Mouse (Mus musculus) heart, embryonic 15.5 days (tissue): ENCODE data around the gene Cfd. TPM values are rescaled to one million over a fixed set of nuclear protein-coding genes. Genes with fewer than 3 reads are reported as not detected.

Source experiments
- ATAC-seq: fragments of 200-750 bp; cut with Nextera tagmentation; replicated peaks from 2 replicates; pipeline ENCODE4 v1.8.0; 2017; ENCODE audit warnings: low read depth, moderate TSS enrichment; ENCODE audit not compliant: insufficient number of reproducible peaks, insufficient read depth, low FRiP score
- H3K27ac ChIP-seq: fragments of 300-500 bp; sonication (generic); 2 replicates; pipeline ENCODE4 v1.5.1; 2015; ENCODE audit warnings: mild to moderate bottlenecking, inconsistent platforms
- H3K27me3 ChIP-seq: fragments of 300-500 bp; sonication (generic); 2 replicates; pipeline ENCODE4 v1.6.1; 2015; ENCODE audit warnings: inconsistent platforms
- H3K36me3 ChIP-seq: fragments of 300-500 bp; sonication (generic); 2 replicates; pipeline ENCODE4 v1.6.1; 2015; ENCODE audit warnings: mild to moderate bottlenecking, inconsistent platforms
- H3K4me1 ChIP-seq: fragments of 300-500 bp; sonication (generic); replicated peaks from 2 replicates; pipeline ENCODE4 v1.6.1; 2015; ENCODE audit warnings: inconsistent platforms
- H3K4me2 ChIP-seq: fragments of 300-500 bp; sonication (generic); 2 replicates; pipeline ENCODE4 v1.6.1; 2015; ENCODE audit warnings: inconsistent platforms, mild to moderate bottlenecking, moderate library complexity
- H3K4me3 ChIP-seq: fragments of 300-500 bp; sonication (generic); 2 replicates; pipeline ENCODE4 v1.5.1; 2015; ENCODE audit warnings: mild to moderate bottlenecking, inconsistent platforms
- H3K9ac ChIP-seq: fragments of 300-500 bp; sonication (generic); 2 replicates; pipeline ENCODE4 v1.6.1; 2015; ENCODE audit warnings: mild to moderate bottlenecking, inconsistent platforms
- H3K9me3 ChIP-seq: fragments of 300-500 bp; sonication (generic); replicated peaks from 2 replicates; pipeline ENCODE4 v1.6.1; 2016; ENCODE audit warnings: inconsistent platforms
- WGBS: fragments of 180-500 bp; shearing (Covaris S2); methylation state at CpG from one replicate; pipeline ENCODE4 v1.1.7; 2015; ENCODE audit warnings: mixed read lengths; 5-methylcytosine and 5-hydroxymethylcytosine counted together
- microRNA-seq: library from miRNA; unstranded; fragments of <30 nt; microRNA quantifications from one replicate; pipeline ENCODE4, GENCODE M21; 2016
- polyA plus RNA-seq: library from polyadenylated mRNA; unstranded; fragments of >200 nt; fragmentation: Nextera tagmentation; extraction: Ambion mirVana; gene quantifications from 2 replicates; pipeline ENCODE4 v1.2.1, GENCODE M21; 2015

Gene Cfd
- polyA plus RNA-seq, 1 experiment from 2014 or later, result not detected

- H3K27ac ChIP-seq, result peak overlapping the region; percentile 73
- H3K4me2 ChIP-seq, result peak overlapping the region; percentile 59
- WGBS, result 25% methylated on average over 27 of the region's 27 CpGs
- peaks cover 81% of the 10 kb centered on the region for H3K4me1 ChIP-seq
- no peaks in the 10 kb centered on the region for H3K27me3 ChIP-seq
- H3K9me3 ChIP-seq, result no peaks in the 10 kb centered on the region
- no peaks in the 10 kb centered on the region; the same call in 1 of the 2 replicates for H3K36me3 ChIP-seq
- H3K9ac ChIP-seq, result no peak overlapping the region
- peak; percentile 72 for ATAC-seq
- H3K4me3 ChIP-seq, result peak overlapping the region; percentile 30
These were observed 46.3 kb downstream of the Cfd start for GRCm38 (mm10) chr10:79936911-79937441.

GRCm38 (mm10) chr10:79937775-79938526 is 47.3 kb downstream of the Cfd start:
- no peaks in the 10 kb centered on the region for H3K27me3 ChIP-seq
- H3K4me3 ChIP-seq, result no peak overlapping the region
- ATAC-seq, result no peak
- peaks cover 71% of the 10 kb centered on the region for H3K4me1 ChIP-seq
- no peaks in the 10 kb centered on the region; the same call in 1 of the 2 replicates for H3K36me3 ChIP-seq
- H3K9ac ChIP-seq, result no peak overlapping the region
- 87% methylated on average over 11 of the region's 11 CpGs for WGBS
- no peaks in the 10 kb centered on the region for H3K9me3 ChIP-seq
- no peak overlapping the region for H3K27ac ChIP-seq
- H3K4me2 ChIP-seq, result peak overlapping the region; percentile 59; the same call in 1 of the 2 replicates

GRCm38 (mm10) chr10:79940749-79941148 is 50.1 kb downstream of the Cfd start:
- Histone ChIP-seq H3K4me1 (peaks cover 53% of the 10 kb centered on the region), H3K27me3 (no peaks in the 10 kb centered on the region), H3K9me3 (no peaks in the 10 kb centered on the region), H3K4me3 (no peak overlapping the region), H3K9ac (no peak overlapping the region), H3K27ac (peak overlapping the region; percentile 21; the same call in 1 of the 2 replicates), H3K36me3 (no peaks in the 10 kb centered on the region; the same call in 1 of the 2 replicates), H3K4me2 (no peak overlapping the region)
- whole genome bisulfite sequencing, result 42% methylated on average over 7 of the region's 7 CpGs
- no peak for ATAC-seq

Small RNA genes lying within 50 kb of the gene (microRNA-seq; reads per million reads assigned to microRNA genes)
- 1.1 reads per million for gene Mir6910

Other genes starting within 250 kb of the Cfd start
- gene Odf3l2, start 245.1 kb upstream of the Cfd start, polyA plus RNA-seq, result not detected in 2 replicates
- gene Madcam1, start 226.3 kb upstream of the Cfd start, polyA plus RNA-seq, result 1.4 and 1.9 TPM in 2 replicates
- 39.5 and 46.8 TPM in 2 replicates for gene Tpgs1, start 221.5 kb upstream of the Cfd start, polyA plus RNA-seq
- gene Cdc34, start 208.7 kb upstream of the Cfd start, polyA plus RNA-seq, result 86.7 and 98.4 TPM in 2 replicates
- 1.1 TPM in 2 replicates for gene Gzmm, start 201.8 kb upstream of the Cfd start, polyA plus RNA-seq
- gene Bsg, start 186.4 kb upstream of the Cfd start, polyA plus RNA-seq, result 998 and 1,017 TPM in 2 replicates
- 0.08 and 0.09 TPM in 2 replicates for gene Hcn2, start 174.2 kb upstream of the Cfd start, polyA plus RNA-seq
- gene Polrmt, start 144.3 kb upstream of the Cfd start, polyA plus RNA-seq, result 30.0 and 36.5 TPM in 2 replicates
- gene Fgf22, start 135.8 kb upstream of the Cfd start, polyA plus RNA-seq, result 0.06 and 0.16 TPM in 2 replicates
- gene Rnf126, start 123.9 kb upstream of the Cfd start, polyA plus RNA-seq, result 54.0 and 65.5 TPM in 2 replicates
- gene Fstl3, start 113.6 kb upstream of the Cfd start, polyA plus RNA-seq, result 29.0 and 30.9 TPM in 2 replicates
- 0.49 and 5.1 TPM in 2 replicates for gene Prss57, start 99.9 kb upstream of the Cfd start, polyA plus RNA-seq
- 57.8 and 73.1 TPM in 2 replicates for gene Palm, start 97.3 kb upstream of the Cfd start, polyA plus RNA-seq
- 0.81 and 1.3 TPM in 2 replicates for gene Misp, start 69.9 kb upstream of the Cfd start, polyA plus RNA-seq
- 89.6 and 162 TPM in 2 replicates for gene Ptbp1, start 36.4 kb upstream of the Cfd start, polyA plus RNA-seq
- 1.1 and 3.0 TPM in 2 replicates for gene Prtn3, start 16.4 kb upstream of the Cfd start, polyA plus RNA-seq
- gene Plppr3, start 16.2 kb upstream of the Cfd start, polyA plus RNA-seq, result 8.6 and 15.3 TPM in 2 replicates
- gene Elane, start 4.6 kb upstream of the Cfd start, polyA plus RNA-seq, result 0.25 and 2.0 TPM in 2 replicates
- gene Med16, start 18.1 kb downstream of the Cfd start, polyA plus RNA-seq, result 34.8 and 45.7 TPM in 2 replicates
- gene Gm26602, start 20.0 kb downstream of the Cfd start, polyA plus RNA-seq, result 15.7 TPM in 1 of 2 replicates, not detected in the other
- 0.34 and 0.51 TPM in 2 replicates for gene Kiss1r, start 26.1 kb downstream of the Cfd start, polyA plus RNA-seq
- 95.2 and 118 TPM in 2 replicates for gene R3hdm4, start 30.4 kb downstream of the Cfd start, polyA plus RNA-seq
- 2.1 and 3.7 TPM in 2 replicates for gene Arid3a, start 36.2 kb downstream of the Cfd start, polyA plus RNA-seq
- gene Wdr18, start 69.3 kb downstream of the Cfd start, polyA plus RNA-seq, result 56.7 and 66.6 TPM in 2 replicates
- gene Grin3b, start 79.9 kb downstream of the Cfd start, polyA plus RNA-seq, result 0.24 and 0.28 TPM in 2 replicates
- 16.2 and 19.6 TPM in 2 replicates for gene Tmem259, start 93.5 kb downstream of the Cfd start, polyA plus RNA-seq
- 208 and 243 TPM in 2 replicates for gene Cnn2, start 97.7 kb downstream of the Cfd start, polyA plus RNA-seq
- gene Abca7, start 105.6 kb downstream of the Cfd start, polyA plus RNA-seq, result 2.1 and 3.9 TPM in 2 replicates
- 4.7 and 14.4 TPM in 2 replicates for gene Arhgap45, start 125.8 kb downstream of the Cfd start, polyA plus RNA-seq
- 115 and 136 TPM in 2 replicates for gene Polr2e, start 148.9 kb downstream of the Cfd start, polyA plus RNA-seq
- gene Gpx4, start 156.3 kb downstream of the Cfd start, polyA plus RNA-seq, result 628 and 658 TPM in 2 replicates
- 8.3 and 13.9 TPM in 2 replicates for gene Sbno2, start 214.7 kb downstream of the Cfd start, polyA plus RNA-seq
- gene Stk11, start 224.9 kb downstream of the Cfd start, polyA plus RNA-seq, result 10.0 and 14.2 TPM in 2 replicates
- 861 and 962 TPM in 2 replicates for gene Atp5d, start 247.8 kb downstream of the Cfd start, polyA plus RNA-seq
- 1.7 and 2.9 TPM in 2 replicates for gene Cbarp, start 250.0 kb downstream of the Cfd start, polyA plus RNA-seq